Mouse (Mus musculus): ENCODE results near the gene Yipf6.
A peak's percentile ranks its signal among the peaks of the same experiment; 100 is the strongest.
"Not testable (repeated sequence)": the region's sequence is repeated elsewhere in the genome, so short reads cannot be mapped to it uniquely, and the experiment has no call there.

The Yipf6 gene

DNA sequence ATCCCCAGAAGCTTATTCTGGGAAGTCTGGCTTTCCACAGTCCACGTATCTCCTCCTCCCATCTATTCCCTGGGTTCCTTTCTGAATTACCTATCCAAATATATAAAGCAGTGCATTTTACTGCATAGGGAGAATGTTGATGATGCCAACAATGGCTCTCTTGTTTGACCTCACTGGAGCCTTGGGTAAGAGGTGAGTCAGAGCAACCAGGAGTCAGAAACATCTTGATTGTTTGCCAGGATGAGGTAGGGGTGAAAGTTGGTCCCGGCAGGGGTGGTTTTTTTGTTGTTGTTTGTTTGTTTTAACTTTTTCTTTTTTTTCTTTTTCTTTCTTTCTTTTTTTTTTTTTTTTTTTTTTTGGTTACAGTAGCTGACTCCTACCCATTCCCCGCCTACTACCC lies at the start of gene Yipf6:
Gene Yipf6, plus strand, starts transcription at position 216 of the 400 bp plus-strand sequence.
- no peak for DNase-seq (ENCODE audit: low spot score in 2 of 2)

GRCm38 (mm10) chrX:98890072-98890405 lies 46.1 kb upstream of the Yipf6 start:
- no peak for DNase-seq (ENCODE audit: low spot score in 2 of 2)

- peak; percentile 13 to 65 for DNase-seq (ENCODE audit: low spot score in 2 of 2)
Observed at GRCm38 (mm10) chrX:98890406-98891116, 45.6 kb upstream of the Yipf6 start, which contains the start of gene Ophn1. Gene Ophn1, minus strand, starts transcription at chrX:98891025.

GRCm38 (mm10) chrX:98898307-98898706 lies 37.8 kb upstream of the Yipf6 start:
- no peak for DNase-seq (ENCODE audit: low spot score in 2 of 2)

GRCm38 (mm10) chrX:98904226-98904625 lies 31.9 kb upstream of the Yipf6 start:
- no peak for DNase-seq (ENCODE audit: low spot score in 2 of 2)

- peak in 1 of 2 experiments; percentile 24 for DNase-seq (ENCODE audit: low spot score in 2 of 2)
Observed at GRCm38 (mm10) chrX:98908910-98909309, 27.2 kb upstream of the Yipf6 start.

GRCm38 (mm10) chrX:98919423-98919822 lies 16.7 kb upstream of the Yipf6 start:
- no peak for DNase-seq (ENCODE audit: low spot score in 2 of 2)

DNA sequence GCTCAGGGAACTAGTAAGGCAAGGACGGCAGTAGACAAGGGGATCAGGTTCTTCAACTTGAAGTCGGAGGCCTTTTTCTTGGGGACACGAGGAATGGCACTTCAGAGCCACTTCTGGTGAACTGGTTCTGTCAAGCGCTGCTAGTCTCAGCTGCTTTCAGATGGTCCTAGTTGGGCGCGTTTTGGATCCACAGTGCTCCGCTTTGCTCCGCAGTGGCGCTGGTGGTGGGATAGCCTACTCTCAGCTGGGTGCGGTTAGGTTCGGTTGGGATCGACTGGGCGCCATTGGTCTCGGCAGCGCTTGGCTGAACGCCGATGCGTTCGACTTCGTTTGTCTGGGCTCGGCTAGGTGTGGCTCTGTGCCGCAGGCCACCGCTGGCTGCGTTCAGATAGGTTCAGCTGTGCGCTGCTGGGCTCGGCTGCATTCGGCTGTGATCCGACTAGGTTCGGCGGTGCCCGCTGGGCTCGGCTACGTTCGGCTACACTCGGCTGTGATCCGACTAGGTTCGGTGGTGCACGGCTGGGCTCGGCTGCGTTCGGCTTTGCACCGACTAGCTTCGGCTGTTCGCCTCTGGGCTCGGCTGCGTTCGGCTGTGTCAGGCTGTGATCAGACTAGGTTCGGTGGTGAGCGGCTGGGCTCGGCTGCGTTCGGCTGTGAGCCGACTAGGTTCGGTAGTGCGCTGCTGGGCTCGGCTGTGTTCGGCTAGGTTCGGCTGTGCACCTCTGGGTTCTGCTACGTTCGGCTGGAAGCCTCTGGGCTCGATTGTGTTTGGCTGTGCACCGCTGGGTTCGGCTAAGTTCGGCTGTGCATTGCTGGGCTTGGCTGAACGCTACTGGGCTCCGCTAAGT lies 815 bp downstream of the Yipf6 start:
- peak; percentile 90 to 92 for DNase-seq (ENCODE audit: low spot score in 2 of 2)

DNA sequence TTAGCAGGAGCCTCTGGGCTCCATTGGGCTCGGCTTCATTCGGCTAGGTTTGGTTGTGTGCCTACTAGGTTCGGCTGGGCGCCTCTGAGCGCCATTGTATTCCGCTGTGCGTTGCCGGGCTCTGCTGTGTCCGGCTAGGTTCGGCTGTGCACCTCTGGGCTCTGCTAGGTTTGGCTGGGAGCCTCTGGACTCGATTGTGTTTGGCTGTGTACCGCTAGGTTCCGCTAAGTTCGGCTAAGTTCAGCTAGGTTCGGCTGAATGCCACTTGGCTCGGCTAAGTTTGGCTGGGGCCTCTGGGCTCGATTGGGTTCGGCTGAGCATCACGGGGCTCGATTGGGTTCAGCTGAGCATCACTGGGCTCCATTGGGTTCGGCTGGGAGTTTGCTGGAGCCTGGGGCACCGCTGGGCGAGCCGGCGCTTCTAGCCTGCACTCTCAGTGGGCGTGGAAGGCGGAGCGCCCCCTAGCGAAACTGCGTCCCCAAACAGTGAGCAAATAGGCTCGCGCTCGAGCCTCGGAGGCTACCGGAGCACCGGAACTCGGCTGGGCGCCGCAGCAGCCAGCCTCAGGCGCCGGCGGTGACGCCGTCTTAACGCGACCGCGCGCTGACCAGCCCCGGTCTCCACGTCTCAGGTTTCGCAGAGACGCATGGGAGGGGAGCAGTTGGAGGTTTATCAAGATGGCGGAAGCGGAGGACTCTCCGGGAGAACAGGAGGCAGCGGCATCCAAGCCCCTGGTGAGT lies 1.6 kb downstream of the Yipf6 start:
- peak; percentile 94 to 98 for DNase-seq (ENCODE audit: low spot score in 2 of 2)

- peak in 1 of 2 experiments; percentile 17 for DNase-seq (ENCODE audit: low spot score in 2 of 2)
Observed at GRCm38 (mm10) chrX:98953941-98954340, 17.8 kb downstream of the Yipf6 start.

DNA sequence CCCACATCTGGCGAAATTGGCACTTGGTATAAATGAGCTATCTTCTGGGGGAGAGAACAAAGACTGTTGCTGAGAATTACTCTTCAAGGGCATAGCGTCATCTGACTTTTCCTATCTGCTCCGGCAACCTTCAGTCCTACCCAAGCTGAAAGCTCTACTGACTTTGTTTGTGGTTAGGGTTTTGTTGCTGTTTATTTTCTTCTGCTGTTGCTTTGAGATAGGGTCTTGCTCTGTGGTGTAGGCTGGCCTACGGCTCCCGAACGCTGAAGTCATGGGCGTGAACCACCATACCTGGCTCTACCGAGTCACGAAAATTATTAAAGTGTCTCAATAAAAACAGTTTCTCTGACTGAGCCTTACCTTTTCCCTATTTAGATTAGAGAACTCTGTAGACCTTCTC lies 22.2 kb downstream of the Yipf6 start:
- no peak for DNase-seq (ENCODE audit: low spot score in 2 of 2)

- peak in 1 of 2 experiments; percentile 15 for DNase-seq (ENCODE audit: low spot score in 2 of 2)
Observed at GRCm38 (mm10) chrX:98959050-98959449, 22.9 kb downstream of the Yipf6 start.

GRCm38 (mm10) chrX:98963742-98964141 lies 27.6 kb downstream of the Yipf6 start:
- DNase-seq (ENCODE audit: low spot score in 2 of 2), result no peak

GRCm38 (mm10) chrX:98964513-98964912 lies 28.4 kb downstream of the Yipf6 start:
- no peak for DNase-seq (ENCODE audit: low spot score in 2 of 2)

GRCm38 (mm10) chrX:98986611-98987010 lies 50.5 kb downstream of the Yipf6 start:
- not testable (repeated sequence) for DNase-seq (ENCODE audit: low spot score in 2 of 2)

DNA sequence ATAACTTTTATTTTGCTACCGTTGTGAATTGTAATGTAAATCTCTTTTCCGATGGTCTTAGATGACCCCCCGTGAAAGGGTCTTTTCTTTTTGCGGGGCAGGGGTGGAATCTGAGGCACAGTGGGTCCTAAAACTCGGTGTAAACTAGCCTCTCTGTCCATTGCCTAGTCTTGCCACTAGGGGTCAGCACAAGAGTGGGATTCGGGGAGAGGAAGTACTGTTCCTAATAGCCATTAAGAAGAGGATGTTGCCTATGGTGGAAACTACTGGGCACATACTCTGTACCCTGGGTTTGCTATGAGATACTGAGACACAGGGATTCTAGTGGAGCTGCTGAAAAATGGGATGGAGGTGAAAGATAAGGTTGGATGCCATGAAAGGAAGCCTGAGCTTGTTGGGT lies 53.5 kb downstream of the Yipf6 start:
- peak; percentile 17 to 70 for DNase-seq (ENCODE audit: low spot score in 2 of 2)

Measured in spleen, postnatal 4 days (tissue).